Mouse (Mus musculus) cerebellum, adult 2 months (tissue): ENCODE results near the gene Sec16a.

Experiments
- CTCF ChIP-seq: fragments of 200-500 bp; IDR thresholded peaks from 2 replicates; pipeline ENCODE4 v1.5.1; 2011; ENCODE audit warnings: low read depth, mild to moderate bottlenecking, control low read depth, low read length, moderate library complexity, borderline replicate concordance; ENCODE audit not compliant: insufficient read depth
- POLR2A ChIP-seq: fragments of 200-500 bp; IDR thresholded peaks from 2 replicates; pipeline ENCODE4 v1.6.1; 2011; ENCODE audit warnings: low read length, control low read depth, borderline replicate concordance; ENCODE audit not compliant: insufficient read depth

DNA sequence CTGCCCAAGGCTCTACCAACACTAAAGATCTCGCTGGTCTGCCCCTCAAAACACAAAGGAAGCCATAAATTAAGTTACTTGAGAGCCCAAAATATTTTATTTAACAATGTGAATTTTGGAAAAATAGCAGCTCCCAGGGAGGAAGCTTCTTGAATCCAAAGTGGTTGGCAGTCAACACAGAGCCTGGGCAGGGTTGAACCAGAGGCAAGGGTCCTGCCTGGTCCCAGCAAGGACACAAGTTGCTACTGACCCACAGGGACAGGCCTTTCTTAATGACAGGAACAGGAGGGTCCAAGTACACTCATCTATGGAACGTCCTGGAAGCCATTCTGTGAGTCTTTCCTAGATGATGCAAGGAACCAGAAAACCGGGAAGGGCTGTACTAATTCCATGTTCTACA, 35.7 kb downstream of the Sec16a start:
- TF ChIP-seq CTCF, result no peak
- TF ChIP-seq POLR2A, result no peak
